Mouse (Mus musculus) mouse trophoblast stem cell (cell line): Measurements from ENCODE around the gene Stox2.

ENCODE experiments used
- in situ Hi-C, 2 experiments: fragments of 300-500 bp; cut with MseI, MboI; formaldehyde crosslinking; loops; 2 replicates in 1 of 2; 3 replicates in 1 of 2; pipeline ENCODE4 v1.15.1; 2025

Gene Stox2

DNA sequence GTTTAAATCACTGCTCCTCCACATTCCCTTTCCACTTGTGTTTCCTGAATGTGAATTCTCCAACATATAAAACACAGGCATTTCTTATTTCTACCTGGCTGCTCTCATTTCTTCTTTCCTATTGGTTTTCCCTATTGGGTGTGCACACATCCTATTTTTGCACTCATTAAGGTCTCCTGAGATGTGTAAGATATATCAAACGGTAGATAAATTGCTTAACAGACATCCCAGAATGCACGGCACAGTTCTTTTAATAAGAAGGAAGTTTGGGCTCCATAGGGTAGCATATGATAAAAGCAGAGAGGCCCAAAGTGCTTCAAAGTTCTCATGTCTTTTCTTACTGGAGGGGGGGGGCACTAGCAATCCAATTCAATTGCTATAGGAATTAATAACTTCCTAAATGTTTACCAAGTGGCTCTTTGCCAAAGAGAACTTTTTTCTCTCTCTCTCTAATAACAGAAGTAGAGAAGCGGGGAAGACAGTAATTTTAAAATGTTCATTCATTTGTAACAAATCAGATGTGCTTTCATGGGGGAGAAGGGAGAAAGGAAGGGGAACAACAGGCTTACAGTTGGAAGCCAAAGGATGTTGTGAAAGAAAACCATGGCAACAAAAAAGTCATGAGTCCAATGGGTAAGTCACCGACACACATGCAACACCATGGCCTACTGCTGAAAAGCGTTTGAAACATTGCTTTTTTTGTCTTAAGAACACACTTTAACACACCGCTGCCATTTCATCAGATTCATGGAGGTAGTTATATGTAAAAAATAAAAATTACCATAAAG lies 263.2 kb downstream of the Stox2 start:
- in situ Hi-C loops, result no loop called here

DNA sequence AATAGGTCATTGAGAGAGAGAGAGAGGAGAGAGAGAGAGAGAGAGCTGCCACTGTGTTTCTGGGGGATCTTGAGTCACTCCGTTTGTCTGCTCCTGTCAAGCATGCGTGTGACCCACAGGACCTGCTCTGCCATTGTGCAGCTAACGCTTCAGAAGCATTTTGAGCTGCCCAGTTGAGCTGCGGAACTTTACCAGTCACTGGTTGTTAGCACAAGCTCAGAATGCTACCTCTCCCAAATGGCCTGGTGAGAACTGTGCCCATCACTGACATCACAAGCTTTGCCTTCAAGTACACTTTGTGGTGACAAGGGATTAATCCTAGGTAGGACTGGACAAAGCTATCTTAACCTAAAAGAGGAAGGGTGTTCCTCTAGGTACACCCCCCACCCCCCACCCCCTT lies 263.9 kb downstream of the Stox2 start:
- in situ Hi-C loops, result no loop called here

DNA sequence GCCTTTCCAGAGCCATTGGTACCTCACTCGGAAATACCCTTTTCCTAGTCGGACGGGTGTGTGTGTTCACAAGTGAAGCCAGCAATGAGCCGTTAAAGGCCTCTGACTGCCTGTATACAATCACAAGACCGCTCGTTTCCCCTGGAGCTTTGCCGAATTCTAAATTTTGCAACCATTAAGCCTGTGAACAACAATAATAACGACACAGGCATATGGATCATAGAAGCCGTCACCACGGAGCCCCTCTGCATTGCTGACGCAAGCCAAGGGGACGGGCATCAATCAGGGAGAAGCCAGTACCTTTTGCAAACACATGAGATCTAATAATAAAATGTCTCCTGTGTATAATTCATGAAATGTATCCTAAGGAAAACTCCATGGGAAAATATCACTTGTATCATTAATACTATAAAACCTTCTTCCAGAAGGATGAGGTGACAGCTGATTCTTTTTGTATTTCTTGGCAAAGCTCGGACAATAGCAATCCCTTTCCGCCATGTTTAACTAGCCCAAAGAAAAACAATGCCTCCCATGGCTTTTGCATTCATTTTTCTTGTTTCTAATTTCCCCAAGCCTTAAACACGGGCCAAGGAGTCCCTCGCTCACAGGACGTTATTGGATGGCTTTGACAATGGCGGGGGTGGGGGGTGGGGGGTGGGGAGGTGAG lies 265.0 kb downstream of the Stox2 start:
- in situ Hi-C loops, result no loop called here

DNA sequence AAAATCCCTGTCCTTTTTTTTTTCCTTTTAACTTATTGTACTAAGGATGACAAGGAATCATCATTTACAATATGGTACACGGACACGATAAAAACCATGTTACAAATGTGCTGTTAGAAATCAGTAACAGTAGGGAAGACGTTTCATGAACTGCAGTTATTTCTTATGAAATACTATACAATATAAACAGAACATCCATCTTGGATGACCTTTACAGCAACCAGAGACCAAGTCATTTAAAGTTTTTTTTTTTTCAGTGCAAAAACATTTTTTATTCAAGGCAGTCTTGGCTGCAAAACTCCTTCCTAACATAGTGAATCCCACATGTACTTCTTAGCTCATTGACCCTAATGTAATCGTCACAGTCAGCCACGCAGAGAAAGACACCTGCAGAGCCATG lies 266.0 kb downstream of the Stox2 start:
- in situ Hi-C loops, result no loop called here

DNA sequence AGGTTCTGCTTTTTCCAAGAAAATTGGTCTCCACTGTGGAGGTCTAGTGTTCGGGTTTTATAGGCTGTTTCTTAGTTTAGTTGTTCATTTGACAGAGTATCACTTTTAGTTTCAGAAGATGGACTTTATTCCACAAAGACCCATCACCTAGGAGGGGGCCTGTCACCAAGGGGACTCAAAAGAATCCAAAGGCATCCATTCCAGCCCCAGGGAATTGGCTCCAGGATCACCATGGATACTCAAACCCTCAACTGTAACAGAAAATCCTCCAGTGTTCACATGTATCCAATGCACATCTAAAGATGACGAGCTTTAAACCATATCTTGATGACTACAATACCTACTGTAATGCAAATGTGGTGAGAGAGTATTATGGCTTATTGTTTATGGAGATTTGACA lies 267.4 kb downstream of the Stox2 start:
- in situ Hi-C loops, result no loop called here

DNA sequence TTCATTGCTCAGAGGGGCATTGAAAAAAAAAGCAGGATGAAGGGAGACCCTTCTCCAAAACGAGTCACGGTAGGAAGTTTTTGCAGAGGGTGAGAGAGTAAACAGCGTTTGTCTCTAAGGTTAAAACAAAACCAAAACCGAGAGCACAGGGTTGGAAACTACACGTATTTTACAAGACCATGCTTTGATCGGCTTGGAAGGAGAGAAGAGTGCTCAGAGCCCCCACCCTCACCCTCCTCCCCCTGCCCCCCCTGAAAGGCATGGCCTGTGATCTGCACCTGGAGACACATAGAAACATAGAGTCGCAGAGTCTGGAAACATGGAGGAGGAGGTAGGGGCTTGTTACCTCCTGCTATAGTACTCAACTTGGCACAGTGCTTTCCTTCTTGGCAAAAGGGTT lies 272.3 kb downstream of the Stox2 start:
- in situ Hi-C loops, result no loop called here

DNA sequence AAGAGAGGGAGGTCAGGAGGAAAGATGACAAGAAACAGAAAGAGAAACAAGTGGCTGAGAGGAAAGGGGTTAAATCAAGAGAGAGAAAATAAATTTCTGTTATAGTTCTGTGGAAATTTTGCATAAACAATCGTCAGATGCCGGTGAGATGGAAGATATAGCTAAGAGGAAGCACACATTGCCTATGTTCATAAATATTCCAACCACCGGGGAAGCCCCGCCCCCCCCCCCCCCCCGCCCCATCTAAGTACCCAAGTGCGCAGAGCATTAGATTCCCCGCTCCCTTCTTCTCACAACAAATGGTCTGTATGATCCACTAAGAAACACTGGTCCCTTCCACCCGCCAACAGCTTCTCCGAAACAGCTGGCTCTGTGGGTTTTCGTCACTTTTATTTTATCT lies 273.3 kb downstream of the Stox2 start:
- in situ Hi-C loops, result no loop called here

DNA sequence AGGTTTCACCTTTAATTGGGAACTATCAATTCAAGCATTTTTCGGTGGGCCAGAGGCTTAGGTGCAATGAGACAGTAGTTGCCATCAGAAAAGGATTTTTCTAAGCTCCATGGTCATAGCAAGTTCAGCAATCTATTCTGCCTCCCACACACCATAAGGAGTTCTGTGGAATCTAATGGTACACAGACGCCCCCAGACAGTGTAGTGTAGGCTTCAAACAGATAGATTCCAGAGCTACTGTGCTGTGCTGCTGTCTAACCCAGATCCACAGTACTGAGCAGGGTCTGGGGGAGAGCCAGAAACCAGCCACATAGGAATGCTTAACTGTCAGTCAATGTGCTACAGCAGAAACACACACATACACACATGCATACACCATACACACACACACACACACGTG lies 285.5 kb downstream of the Stox2 start:
- in situ Hi-C loops, result no loop called here

DNA sequence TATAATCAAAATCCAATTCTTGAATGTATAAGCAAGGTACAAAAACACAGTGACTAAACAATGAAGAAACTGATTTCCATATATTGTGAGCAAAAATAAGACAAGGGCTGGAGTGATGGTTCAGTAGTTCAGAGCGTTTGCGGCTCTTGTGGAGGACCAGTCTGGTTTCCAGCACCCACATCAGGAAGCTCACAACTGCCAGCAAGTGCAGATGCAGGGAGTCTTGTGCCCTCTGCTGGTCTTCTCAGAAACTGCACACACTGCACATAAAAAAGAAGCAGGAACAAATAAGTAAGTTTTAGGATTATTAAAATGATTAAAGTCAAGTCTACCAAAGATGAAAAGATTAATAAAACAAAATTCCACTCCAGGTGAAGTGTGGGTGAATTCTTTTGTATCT lies 291.6 kb downstream of the Stox2 start:
- in situ Hi-C loops, result no loop called here

DNA sequence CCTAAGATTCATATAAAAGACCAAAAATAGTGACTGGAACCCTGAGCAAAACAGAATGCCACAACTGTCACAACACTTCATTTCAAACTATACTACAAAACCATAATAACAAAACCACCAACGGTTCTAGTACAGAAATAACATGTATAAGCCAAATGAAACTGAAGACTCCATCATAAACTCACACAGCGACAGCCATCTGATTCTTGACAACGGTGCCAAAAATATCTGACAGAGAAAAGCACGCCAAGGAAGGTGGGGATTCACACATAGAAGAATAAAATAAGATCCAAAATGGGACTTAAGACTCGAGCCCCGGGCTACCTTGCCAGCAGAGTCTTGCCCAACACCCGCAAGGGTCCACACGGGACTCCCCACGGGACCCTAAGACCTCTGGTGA lies 300.9 kb downstream of the Stox2 start:
- in situ Hi-C loops, result no loop called here

DNA sequence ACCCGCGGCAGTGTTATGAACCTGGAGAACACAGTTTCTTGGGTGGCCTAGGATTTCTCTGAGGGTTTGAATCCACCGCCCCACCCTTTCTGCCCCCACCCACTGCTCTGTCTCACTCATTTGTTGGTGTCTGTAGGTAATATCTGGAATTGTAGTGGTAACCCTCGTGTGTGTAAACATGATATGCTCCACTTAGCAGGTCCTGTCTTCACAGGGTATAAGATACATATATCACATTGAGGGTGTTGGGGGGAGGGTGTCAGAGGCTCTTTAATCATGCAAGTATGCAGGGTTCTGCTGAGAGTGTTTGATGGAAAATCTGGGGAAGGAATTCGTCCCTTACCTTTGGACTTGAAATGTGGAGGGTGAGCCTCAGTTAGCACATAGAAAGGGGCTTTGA lies 310.1 kb downstream of the Stox2 start:
- in situ Hi-C loops, result no loop called here

DNA sequence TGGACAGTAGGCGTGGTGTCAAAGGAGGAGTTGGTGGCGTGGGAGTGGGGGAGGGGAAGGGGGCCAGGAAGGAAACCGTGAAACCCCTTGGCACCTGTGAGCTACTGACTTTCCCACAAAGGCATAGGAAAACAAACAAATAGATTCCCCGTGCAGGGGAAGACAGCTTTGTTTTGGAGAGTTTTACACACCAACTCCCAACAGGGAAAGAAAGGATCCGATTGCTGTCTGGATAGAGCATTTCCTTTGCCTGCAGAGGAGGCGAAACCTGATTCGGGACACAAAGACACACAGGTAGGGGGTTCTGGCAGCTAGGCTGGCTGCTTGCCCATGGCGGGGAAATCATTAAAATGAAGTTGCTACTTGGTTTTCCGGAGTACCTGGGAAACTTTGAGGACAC lies 310.6 kb downstream of the Stox2 start:
- in situ Hi-C loops, result no loop called here

DNA sequence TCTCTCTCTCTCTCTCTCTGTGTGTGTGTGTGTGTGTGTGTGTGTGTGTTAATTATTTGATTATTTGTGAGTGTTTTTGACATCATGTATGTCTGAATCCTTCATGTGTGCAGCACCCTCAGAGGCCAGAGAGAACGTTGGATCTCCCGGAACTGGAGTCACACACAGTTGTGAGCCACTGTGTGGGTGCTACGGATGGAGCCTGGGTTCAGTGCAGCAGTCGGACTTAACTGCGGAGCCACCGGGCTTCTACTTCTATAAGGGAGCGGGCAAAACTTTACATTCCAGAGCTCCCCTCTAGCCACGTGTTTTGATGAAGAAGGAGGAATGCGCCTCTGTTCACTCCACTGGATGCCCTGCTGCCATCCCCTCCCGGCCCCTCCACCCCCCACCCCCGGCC lies 311.4 kb downstream of the Stox2 start:
- in situ Hi-C loops, result no loop called here

DNA sequence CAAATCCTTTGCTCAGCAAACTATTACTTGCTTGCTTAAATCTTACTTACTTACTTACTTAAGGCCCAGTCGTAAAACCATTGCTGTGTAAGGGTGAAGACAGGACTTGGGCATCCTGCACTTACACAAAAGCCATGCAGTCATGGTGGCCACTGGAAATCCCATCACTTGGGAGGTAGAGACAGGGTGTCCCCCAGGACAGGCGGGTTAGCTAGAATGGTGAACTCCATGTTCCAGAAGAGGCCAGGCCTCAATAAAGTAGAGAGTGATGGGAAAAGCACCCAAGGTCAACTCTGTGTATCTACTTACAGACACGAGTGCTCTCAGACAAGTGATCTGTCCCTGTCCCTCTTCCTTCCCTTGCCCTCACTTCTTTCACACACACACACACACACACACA lies 312.8 kb downstream of the Stox2 start:
- in situ Hi-C loops, result no loop called here
